Mouse (Mus musculus): ENCODE measurements at regions not wholly inside any gene's neighbourhood (a gene's known extent, or its start where the extent isn't known, plus 50 kb on each side); places are given as distances from the start of the nearest gene placed in this dataset.

DNA sequence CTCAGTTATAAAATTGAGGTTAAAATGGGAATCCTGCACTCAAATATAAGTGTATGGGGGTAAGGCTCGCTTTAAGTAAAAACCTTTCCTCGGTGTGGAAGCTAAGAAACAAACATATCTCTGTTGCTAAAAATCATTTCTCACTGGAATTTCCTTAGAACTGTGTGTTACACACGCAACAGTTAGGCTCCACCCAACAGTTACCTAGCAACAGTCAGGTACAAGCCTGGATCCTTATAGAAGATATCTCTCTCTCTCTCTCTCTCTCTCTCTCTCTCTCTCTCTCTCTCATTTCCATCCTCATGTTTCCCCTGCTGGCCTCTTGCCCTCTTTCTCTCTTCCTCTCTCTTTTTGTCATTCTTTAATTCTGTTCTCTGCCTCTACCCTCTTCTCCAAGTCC is 211.1 kb upstream of the Cxadr start:
- no peak for DNase-seq
- Histone ChIP-seq H3K4me1 (ENCODE audit: control insufficient read depth, insufficient read depth, low read length) (no peaks in the 10 kb centered on the region), H3K27me3 (ENCODE audit: control insufficient read depth, insufficient read depth, low read length) (no peaks in the 10 kb centered on the region), H3K9ac (ENCODE audit: low read depth, low read length) (no peak overlapping the region), H3K79me2 (replicated peaks; ENCODE audit: control insufficient read depth, insufficient read depth, low read length) (no peaks in the 10 kb centered on the region), H3K4me3 (no peak overlapping the region), H3K36me3 (ENCODE audit: control insufficient read depth, insufficient read depth, low read length) (no peaks in the 10 kb centered on the region), H3K27ac (no peak overlapping the region)
- TF ChIP-seq EP300 (IDR thresholded peaks at IDR 0.05; ENCODE audit: insufficient read depth, low read depth, low read length) (no peak), CTCF (IDR thresholded peaks at IDR 0.05) (no peak), POLR2A (IDR thresholded peaks at IDR 0.05; ENCODE audit: insufficient read depth, low read depth, low read length) (no peak)
- WGBS = 74% methylated on average over 3 of the region's 3 CpGs
- intact Hi-C loops (cut with DNase I) = no loop called here

DNA sequence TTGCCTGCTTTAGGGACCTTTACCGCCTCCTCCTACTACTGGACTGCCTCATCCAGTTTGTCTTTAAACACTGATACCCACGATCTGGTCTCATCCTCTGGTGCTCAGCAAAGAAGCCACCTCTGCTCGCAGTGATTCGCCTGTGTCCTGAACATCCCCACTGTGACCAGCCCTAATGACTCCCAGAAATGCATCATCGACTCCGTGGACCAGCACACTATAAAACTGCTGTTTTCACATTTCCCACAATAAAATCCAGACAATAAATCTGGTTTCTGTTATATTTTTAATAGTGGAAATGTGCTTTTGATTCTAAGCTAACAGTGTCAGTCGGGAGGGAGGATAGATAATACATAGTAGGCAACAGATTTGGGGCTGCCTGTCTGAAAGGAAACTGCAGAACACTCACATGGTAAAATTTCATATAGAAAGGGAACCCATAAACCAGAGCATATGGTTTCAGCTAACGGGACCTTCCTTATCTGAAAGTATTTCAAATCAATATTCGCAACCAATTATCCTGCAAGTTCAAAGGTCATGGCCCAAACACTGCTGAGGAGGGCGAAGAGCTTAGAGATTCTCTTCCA is 233.7 kb upstream of the Cxadr start:
- DNase-seq = no peak
- no peaks in the 10 kb centered on the region for H3K79me2 ChIP-seq (replicated peaks; ENCODE audit: control insufficient read depth, insufficient read depth, low read length)
- intact Hi-C loops (cut with DNase I) = no loop called here
- H3K36me3 ChIP-seq (ENCODE audit: control insufficient read depth, insufficient read depth, low read length) = no peaks in the 10 kb centered on the region
- WGBS = 82% methylated on average over 10 of the region's 10 CpGs
- H3K4me3 ChIP-seq = no peak overlapping the region
- H3K27ac ChIP-seq = no peak overlapping the region
- H3K4me1 ChIP-seq (ENCODE audit: control insufficient read depth, insufficient read depth, low read length) = no peaks in the 10 kb centered on the region
- H3K27me3 ChIP-seq (ENCODE audit: control insufficient read depth, insufficient read depth, low read length) = no peaks in the 10 kb centered on the region
- TF ChIP-seq CTCF (IDR thresholded peaks at IDR 0.05) (no peak), POLR2A (IDR thresholded peaks at IDR 0.05; ENCODE audit: insufficient read depth, low read depth, low read length) (no peak), EP300 (IDR thresholded peaks at IDR 0.05; ENCODE audit: insufficient read depth, low read depth, low read length) (no peak)
- H3K9ac ChIP-seq (ENCODE audit: low read depth, low read length) = no peak overlapping the region

- Histone ChIP-seq H3K4me3 (no peak overlapping the region), H3K36me3 (ENCODE audit: control insufficient read depth, insufficient read depth, low read length) (no peaks in the 10 kb centered on the region), H3K27me3 (ENCODE audit: control insufficient read depth, insufficient read depth, low read length) (no peaks in the 10 kb centered on the region), H3K79me2 (replicated peaks; ENCODE audit: control insufficient read depth, insufficient read depth, low read length) (no peaks in the 10 kb centered on the region), H3K9ac (ENCODE audit: low read depth, low read length) (no peak overlapping the region), H3K27ac (no peak overlapping the region), H3K4me1 (ENCODE audit: control insufficient read depth, insufficient read depth, low read length) (no peaks in the 10 kb centered on the region)
- no peak for DNase-seq
- intact Hi-C loops (cut with DNase I) = no loop called here
- no peak for TF ChIP-seq EP300 (IDR thresholded peaks at IDR 0.05; ENCODE audit: insufficient read depth, low read depth, low read length)
- TF ChIP-seq POLR2A (IDR thresholded peaks at IDR 0.05; ENCODE audit: insufficient read depth, low read depth, low read length) = no peak
- TF ChIP-seq CTCF (IDR thresholded peaks at IDR 0.05) = no peak
- 51% methylated on average over 6 of the region's 6 CpGs for WGBS
Measured at GRCm38 (mm10) chr16:78060516-78060915, 240.8 kb upstream of the Cxadr start.

DNA sequence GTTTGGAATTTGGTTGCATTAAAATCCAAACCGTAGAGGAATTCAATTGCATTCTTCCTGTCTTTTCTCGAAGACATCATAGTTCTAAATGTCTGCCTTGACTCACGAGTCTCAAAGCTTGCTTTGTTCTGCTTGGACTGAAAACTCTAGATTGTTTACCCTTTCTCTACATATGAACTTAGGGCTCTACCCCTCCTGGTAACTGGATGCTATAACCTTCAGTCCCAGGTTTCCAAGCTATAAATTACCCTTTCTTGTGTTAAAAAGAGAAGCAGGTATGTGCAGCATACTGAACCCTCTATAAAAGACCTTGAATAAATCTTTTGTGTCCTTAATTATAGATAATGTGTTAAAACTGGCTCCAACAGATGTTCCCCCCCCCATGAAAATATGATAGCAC is 243.7 kb upstream of the Cxadr start:
- DNase-seq = no peak
- no peaks in the 10 kb centered on the region for H3K27me3 ChIP-seq (ENCODE audit: control insufficient read depth, insufficient read depth, low read length)
- no peak overlapping the region for H3K4me3 ChIP-seq
- H3K27ac ChIP-seq = no peak overlapping the region
- intact Hi-C loops (cut with DNase I) = no loop called here
- no peaks in the 10 kb centered on the region for H3K4me1 ChIP-seq (ENCODE audit: control insufficient read depth, insufficient read depth, low read length)
- 65% methylated on average over 3 of the region's 3 CpGs for WGBS
- TF ChIP-seq EP300 (IDR thresholded peaks at IDR 0.05; ENCODE audit: insufficient read depth, low read depth, low read length) (no peak), CTCF (IDR thresholded peaks at IDR 0.05) (no peak), POLR2A (IDR thresholded peaks at IDR 0.05; ENCODE audit: insufficient read depth, low read depth, low read length) (no peak)
- H3K9ac ChIP-seq (ENCODE audit: low read depth, low read length) = no peak overlapping the region
- no peaks in the 10 kb centered on the region for H3K36me3 ChIP-seq (ENCODE audit: control insufficient read depth, insufficient read depth, low read length)
- H3K79me2 ChIP-seq (replicated peaks; ENCODE audit: control insufficient read depth, insufficient read depth, low read length) = no peaks in the 10 kb centered on the region

DNA sequence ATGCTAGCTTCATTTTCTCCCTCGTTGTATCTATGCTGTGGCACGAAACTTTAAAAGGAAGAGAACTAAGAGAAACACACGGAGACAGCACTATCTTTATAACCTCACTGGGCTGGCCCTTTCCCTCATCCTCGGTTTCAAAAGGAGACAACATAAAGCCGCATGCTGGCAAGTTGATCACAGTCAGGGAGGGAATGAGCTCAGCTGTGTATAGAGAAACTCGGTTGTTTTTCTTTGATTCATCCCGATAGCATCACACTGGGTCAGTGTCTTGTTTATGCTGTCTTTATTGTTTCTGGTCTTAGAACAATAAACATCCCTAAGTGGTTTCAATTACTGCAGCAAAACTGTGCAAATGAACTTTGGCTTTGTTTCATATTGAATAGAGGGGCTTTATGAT is 249.2 kb upstream of the Cxadr start:
- no peak overlapping the region for H3K27ac ChIP-seq
- no peak overlapping the region for H3K4me3 ChIP-seq
- no peaks in the 10 kb centered on the region for H3K36me3 ChIP-seq (ENCODE audit: control insufficient read depth, insufficient read depth, low read length)
- no peak overlapping the region for H3K9ac ChIP-seq (ENCODE audit: low read depth, low read length)
- intact Hi-C loops (cut with DNase I) = no loop called here
- no peaks in the 10 kb centered on the region for H3K79me2 ChIP-seq (replicated peaks; ENCODE audit: control insufficient read depth, insufficient read depth, low read length)
- no peak for DNase-seq
- H3K4me1 ChIP-seq (ENCODE audit: control insufficient read depth, insufficient read depth, low read length) = no peaks in the 10 kb centered on the region
- 31% methylated on average over 7 of the region's 7 CpGs for WGBS
- H3K27me3 ChIP-seq (ENCODE audit: control insufficient read depth, insufficient read depth, low read length) = no peaks in the 10 kb centered on the region
- TF ChIP-seq POLR2A (IDR thresholded peaks at IDR 0.05; ENCODE audit: insufficient read depth, low read depth, low read length) = no peak
- no peak for TF ChIP-seq CTCF (IDR thresholded peaks at IDR 0.05)
- no peak for TF ChIP-seq EP300 (IDR thresholded peaks at IDR 0.05; ENCODE audit: insufficient read depth, low read depth, low read length)

- intact Hi-C loops (cut with DNase I) = no loop called here
- H3K79me2 ChIP-seq (replicated peaks; ENCODE audit: control insufficient read depth, insufficient read depth, low read length) = no peaks in the 10 kb centered on the region
- WGBS = 74% methylated on average over 4 of the region's 4 CpGs
Measured at GRCm38 (mm10) chr16:78040149-78040920, 261.0 kb upstream of the Cxadr start.

More at GRCm38 (mm10) chr16:78040149-78040920, 261.0 kb upstream of the Cxadr start:
- H3K4me3 ChIP-seq = no peak overlapping the region
- no peak overlapping the region for H3K9ac ChIP-seq (ENCODE audit: low read depth, low read length)
- H3K4me1 ChIP-seq (ENCODE audit: control insufficient read depth, insufficient read depth, low read length) = no peaks in the 10 kb centered on the region
- TF ChIP-seq EP300 (IDR thresholded peaks at IDR 0.05; ENCODE audit: insufficient read depth, low read depth, low read length) = no peak
- TF ChIP-seq POLR2A (IDR thresholded peaks at IDR 0.05; ENCODE audit: insufficient read depth, low read depth, low read length) = no peak
- TF ChIP-seq CTCF (IDR thresholded peaks at IDR 0.05) = no peak
- no peaks in the 10 kb centered on the region for H3K27me3 ChIP-seq (ENCODE audit: control insufficient read depth, insufficient read depth, low read length)
- DNase-seq = no peak
- no peak overlapping the region for H3K27ac ChIP-seq
- no peaks in the 10 kb centered on the region for H3K36me3 ChIP-seq (ENCODE audit: control insufficient read depth, insufficient read depth, low read length)

Measured in heart, adult 2 months (tissue).